Mouse (Mus musculus) layer of hippocampus, postnatal 25 days (tissue): ENCODE measurements at regions not wholly inside any gene's neighbourhood (a gene's known extent, or its start where the extent isn't known, plus 50 kb on each side); places are given as distances from the start of the nearest gene placed in this dataset.

ENCODE experiments used
- DNase-seq, 2 experiments: peaks; one replicate each; pipeline ENCODE4 v3.0.0; 2022; ENCODE audit warnings: mixed read lengths in 2 of 2, low spot score in 1 of 2; ENCODE audit errors: extremely low spot score in 1 of 2

DNA sequence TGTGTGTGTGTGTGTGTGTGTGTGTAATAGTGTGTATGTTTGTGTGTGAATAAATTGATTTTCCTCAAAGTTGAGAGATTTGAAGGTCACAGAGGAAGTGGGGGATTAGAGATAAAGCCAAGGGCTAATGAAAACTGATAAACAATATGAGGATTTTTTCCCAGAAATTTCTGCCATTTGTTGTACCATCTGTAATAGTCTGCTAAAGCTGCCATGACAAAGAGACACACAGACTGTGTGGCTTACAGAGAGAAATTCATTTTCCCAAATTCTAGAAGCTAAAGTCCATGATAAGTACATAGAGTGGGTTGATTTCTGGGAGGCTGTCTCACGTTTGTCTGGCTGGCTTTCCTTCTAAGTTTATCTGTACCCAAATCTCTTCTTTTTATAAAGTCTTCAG, 259.6 kb downstream of the Ndufa4 start:
- DNase-seq, result no peak

DNA sequence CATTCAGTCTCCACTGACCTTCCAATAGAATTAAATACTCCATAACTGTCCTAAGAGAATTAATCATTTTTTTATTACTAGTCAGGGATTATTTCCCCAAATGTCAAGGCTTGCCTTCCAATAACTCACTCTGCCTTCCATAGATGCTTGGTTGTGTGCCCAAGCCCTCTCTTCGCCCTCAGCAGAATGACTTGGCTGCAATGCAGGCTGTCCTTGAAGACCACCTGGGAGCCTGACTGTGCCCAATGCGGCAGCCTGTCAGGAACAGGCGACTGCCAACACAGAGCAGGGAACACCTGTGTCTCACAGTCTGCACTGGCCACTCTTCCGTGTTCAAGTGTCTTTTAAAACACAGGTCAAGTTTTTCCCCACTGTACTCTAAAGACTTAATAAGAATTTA, 294.0 kb downstream of the Ndufa4 start:
- no peak for DNase-seq

DNA sequence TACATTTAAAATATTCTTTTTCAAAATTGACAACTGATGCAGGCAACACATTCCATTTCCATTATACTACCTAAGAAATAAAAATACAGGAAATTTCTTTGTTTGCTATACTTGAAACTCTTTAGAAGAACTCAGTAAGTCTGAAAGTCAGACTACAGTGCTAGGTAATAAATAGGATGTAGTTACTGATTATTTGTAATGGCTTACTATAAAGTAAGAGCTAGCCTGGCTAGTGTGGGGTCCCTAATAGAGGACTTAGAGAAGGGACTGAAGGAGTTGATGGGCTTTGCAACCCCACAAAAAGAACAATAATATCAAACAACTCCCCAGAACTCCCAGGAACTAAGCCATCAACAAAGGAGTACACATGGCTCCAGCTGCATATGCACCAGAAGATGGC, 299.1 kb downstream of the Ndufa4 start:
- no peak for DNase-seq

DNA sequence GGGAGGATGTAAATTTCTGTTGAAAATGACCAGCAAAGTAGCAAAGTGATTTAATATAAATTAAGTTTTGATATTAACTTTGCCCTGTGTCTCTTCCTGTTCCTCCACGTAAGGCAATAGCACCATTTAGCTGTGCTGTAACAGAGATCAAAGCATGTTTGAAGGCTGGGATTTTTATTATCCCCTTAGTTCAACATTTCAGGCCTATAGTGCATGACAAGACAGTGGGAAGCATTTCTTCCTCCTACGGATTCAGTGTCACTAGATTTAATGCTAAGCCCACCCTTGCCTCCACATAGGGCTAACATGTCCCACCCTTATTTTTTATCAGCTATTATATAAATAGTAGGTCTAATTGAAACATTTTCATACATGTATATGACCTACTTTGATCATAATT, 299.6 kb downstream of the Ndufa4 start:
- DNase-seq, result no peak

DNA sequence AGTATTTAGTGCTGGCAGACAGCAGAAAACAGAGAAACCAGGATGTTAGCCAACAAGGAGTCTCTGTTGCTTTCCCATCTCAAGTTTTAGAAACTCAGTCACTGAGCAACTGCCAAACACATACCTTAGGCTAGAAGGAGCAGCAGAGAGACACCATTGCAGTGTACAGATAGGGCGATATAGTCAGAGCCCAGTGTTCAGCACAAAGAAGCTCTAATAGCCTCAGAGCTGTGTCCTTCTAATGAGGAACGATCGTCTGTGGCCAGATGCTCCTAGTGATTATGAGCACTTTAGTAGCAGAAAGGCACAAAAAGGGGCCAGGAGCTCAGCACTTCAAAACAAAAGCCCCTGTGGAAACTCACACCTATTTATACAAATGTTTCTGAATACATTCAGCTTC, 301.2 kb downstream of the Ndufa4 start:
- no peak for DNase-seq

DNA sequence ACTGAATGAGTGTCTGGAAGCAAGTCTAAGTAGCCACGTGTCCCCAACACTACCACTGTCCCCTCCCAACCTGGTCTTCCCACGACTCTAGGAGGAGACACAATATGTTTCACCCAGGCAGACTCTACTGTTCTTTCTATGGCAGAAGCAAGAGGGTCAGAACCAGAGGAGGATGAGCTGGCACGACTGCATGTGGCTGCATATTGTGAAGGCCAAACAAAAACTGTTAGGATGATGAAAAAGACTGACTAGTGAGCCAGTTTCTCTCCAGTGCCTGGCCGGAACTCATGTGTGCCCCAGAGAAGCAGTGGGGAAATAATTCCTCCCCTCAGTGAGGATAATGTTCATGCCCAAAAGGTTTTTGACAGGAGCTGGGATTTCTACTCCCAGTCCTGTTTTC, 301.8 kb downstream of the Ndufa4 start:
- DNase-seq, result no peak

DNA sequence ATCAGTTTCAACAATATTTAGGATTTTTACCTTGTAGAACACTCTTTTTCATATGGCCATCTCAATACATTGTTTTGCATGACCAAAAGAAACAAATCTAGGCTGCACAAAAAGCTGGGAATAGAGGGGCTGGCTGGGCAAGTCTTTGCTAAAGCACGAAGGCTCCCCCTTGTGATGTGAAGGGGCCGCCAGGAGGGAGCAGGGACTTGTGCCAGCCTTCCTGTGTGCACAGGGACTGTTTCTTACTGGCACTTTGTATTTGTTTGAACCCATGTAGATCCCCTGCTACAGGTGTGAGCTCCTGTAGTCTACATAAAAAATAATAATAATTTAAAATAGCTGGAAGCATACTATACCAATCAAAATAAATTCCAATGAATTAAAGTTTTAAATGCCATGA, 312.4 kb downstream of the Ndufa4 start:
- DNase-seq, result peak in 1 of 2 experiments; percentile 20

DNA sequence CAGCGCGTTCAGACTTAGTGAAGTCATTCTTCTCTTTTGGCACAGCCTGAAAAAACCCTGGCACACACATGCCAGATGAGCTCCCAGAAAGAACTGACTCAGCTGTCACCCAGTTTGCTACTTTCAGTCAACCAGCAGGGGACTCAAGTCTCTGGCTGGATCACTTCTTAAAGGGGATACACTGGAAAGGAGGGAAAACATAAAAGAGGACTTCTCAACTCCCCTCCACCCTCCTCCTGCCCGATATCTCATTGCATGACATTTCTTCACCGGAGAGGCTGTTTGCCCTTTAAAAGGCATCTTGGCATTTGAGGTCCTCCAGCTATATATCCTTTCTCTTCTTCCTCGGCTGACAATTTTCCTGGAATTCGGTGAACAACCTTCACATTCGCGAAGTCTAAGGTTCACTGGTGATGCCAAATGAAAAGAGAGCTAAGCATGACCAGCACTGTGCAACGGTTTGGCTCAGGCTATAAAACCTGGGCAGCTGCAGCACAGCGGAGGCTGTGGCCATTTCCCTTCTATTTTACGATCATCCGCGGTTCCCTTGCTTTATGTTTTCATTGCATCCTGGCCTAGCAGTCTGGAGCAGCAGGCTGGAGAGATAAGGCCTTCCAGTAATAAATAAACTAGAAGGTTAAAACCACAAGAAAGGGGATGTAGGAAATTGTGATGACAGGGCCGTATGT, 313.6 kb downstream of the Ndufa4 start:
- DNase-seq, result no peak

DNA sequence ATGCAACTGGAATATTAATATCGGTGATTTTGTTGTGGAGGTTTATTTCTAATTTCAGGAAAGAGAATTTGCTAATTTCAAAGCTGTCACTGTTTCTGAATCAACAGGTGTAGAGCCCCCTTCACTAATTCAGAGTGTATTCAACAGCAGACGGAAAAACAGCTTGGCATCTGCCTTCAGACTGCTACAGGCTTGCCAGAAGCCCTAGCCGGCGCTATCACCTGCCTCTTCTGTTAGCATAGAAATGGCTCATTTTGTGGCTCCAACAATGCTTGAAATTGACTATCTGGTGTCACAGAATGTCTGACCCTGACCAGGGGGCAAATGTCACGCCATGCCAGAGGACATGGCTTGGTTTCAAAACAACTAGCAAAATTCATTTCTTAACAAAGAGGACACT, 331.2 kb downstream of the Ndufa4 start:
- DNase-seq, result peak in 1 of 2 experiments; percentile 30

DNA sequence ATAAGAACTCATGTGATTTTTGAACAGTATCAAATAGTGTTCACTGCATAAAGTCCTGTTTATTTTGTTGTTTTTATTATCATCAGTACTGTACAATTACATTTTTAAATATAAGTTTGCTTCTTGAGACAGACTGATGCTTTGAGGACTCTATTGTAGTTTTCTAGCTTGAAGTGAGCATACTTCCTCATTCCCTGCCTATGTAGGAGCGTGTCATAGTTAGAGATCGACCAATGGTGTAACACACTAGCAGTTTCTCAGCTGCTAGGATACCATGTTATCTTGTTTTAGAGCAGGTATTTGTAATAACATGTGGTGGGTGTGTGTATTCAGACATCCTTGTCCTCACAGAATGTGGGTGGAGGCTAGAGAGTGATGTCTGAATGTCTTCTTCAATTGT, 342.1 kb downstream of the Ndufa4 start:
- no peak for DNase-seq

DNA sequence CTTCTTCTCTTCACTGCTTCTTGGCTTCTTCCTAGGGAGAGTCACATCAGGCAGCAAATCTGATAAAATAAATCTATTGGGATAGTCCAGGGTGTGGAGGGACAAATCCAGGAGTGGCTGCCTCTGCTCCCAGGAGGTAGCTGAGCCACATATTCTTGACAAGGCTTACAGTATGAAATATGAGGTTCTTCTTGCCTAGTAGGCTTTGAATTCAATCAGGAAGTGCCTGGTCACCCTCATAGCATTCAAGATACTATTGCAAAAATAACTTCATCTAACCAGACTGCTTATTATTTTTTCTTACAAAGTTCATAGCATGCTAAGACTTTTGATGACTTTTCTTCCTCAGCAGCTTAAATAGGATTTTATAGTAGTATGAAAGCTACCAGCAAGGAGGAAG, 356.8 kb downstream of the Ndufa4 start:
- no peak for DNase-seq

DNA sequence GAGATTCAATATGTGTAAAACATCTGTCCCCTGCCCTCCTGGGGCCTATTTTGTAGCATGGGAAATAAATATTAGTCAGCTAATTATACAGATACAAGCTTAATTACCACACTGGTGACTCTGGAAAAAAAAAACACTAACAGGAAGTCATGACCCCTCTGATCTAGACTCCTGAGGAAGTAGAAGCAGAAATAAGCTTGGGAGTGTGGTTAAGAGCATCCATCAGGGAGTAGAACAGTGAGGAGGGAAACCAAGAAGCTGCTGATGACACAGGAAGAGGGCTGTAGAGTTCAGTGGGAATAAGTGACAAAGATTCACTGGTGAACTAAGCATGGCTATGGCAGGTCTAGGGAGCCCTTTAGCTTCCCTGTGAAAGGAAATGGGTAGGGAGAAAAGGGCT, 360.0 kb downstream of the Ndufa4 start:
- no peak for DNase-seq

DNA sequence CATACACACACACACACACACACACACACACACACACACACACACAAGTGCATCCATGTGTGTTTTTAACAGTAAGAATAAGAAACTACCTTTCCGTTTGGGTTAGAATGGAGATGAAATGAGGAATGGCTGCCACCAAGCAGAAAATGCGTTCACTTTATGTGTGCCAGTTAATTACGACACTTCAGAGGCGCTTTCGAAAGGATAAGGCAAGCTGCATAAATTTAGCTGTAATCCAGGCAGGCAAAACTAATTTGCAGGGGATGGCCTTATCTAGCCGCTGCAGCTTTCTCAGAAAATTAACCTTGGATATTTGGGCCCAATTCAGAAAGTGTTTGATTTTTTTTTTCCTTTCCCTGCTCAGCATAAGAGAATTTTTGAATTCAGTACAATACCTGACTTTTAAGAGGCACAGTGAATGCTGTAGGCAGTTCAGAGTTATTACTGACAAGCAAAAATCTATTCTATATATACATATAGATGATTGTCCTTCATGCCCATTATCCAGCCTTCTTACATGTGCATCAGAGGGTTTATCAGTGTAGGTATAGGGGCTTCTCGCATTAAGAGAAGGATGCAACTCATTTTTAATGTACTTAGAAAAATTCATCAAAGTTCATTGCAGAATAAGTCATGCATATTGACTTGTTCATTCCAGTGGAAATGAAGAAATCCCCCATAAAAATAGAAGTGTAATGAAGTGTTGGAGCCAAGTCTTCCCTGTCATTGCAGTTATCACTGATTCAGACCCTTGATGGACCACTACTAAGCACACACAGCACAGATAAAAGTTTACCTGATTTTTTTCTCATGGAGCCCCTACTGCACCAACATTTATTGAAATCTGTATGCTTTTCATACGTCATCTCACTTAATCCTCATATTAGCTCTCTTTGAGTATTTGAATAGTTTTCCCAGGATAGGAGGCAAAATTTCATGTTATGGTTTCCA, 372.1 kb downstream of the Ndufa4 start:
- no peak for DNase-seq

DNA sequence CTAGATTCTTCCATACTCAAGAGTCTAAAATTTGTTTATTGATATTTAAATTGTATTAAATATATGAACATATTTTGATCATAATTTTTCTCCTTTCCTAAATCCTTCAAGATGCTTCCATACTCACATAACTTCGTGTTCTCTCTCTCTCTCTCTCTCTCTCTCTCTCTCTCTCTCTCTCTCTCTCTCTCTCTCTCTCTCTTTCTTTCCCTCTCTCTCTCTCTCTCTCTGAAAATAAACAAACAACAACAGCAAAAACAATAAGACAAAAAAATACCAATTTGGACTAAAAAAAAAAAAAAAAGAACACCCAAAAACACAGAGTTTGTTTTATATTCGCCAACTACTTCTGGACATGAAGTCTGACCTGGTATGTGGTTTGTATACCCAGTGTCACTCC, 404.2 kb downstream of the Ndufa4 start:
- DNase-seq, result no peak

DNA sequence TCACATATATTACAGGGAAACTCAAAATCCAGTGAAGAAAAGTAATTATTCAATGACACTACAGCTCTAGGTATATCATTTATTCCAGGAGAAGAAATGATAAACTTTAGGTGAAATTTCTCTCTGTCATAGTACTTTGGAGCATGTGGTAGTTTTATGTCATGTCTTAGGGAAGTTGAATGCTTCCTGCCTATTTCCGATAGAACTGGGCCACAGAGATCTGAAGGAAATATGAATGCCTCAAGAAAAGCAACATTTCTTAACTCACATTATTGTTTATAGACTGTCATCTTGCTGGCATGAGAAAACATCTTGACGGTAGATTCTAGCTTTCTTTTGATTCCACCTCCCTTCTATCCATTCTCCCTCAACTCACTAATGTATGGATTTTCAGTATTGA, 412.9 kb downstream of the Ndufa4 start:
- no peak for DNase-seq

DNA sequence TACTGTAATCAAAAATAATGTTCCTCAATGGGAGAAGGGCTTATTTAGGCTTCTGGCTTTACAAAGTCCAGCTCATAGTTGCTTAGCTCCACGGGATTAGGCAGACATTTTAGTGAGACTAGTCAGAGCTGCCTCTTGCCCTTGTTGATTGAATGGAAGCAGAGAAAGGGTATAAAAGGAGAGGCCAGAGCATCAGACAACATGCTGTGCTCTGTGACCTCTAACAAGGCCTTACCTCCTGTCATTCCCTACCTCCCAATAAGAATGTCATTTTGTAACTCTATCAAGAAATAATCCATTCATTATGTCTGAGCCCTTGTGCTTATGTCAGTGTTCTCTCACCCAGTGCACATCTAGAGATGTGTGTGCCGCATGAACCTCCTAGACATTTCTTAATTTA, 430.3 kb downstream of the Ndufa4 start:
- DNase-seq, result no peak
